Mouse (Mus musculus) A20 (cell line): Measurements from ENCODE around the gene Srrd.

Experiments used
- DNase-seq: peaks from one replicate; pipeline ENCODE4 v3.0.0-alpha.2; 2011; ENCODE audit warnings: low read depth, low spot score

Srrd gene

GRCm38 (mm10) chr5:112359520-112359919, 16.7 kb upstream of the Srrd start:
- no peak for DNase-seq

GRCm38 (mm10) chr5:112356322-112356721, 13.5 kb upstream of the Srrd start:
- DNase-seq = no peak

GRCm38 (mm10) chr5:112355910-112356309, 13.1 kb upstream of the Srrd start, which contains the start of gene Gm6583:
Gm6583 (minus strand) TSS chr5:112356033.
- no peak for DNase-seq

- no peak for DNase-seq
Measured at GRCm38 (mm10) chr5:112355493-112355892, 12.7 kb upstream of the Srrd start.

GRCm38 (mm10) chr5:112349169-112349568, 6.3 kb upstream of the Srrd start:
- no peak for DNase-seq

- DNase-seq = no peak
Measured at GRCm38 (mm10) chr5:112346211-112346965, 3.5 kb upstream of the Srrd start.

GRCm38 (mm10) chr5:112344092-112344960, 1.5 kb upstream of the Srrd start:
- peak; percentile 80 for DNase-seq

- DNase-seq = peak; percentile 77
Measured at GRCm38 (mm10) chr5:112343205-112343595, 360 bp upstream of the Srrd start.

- no peak for DNase-seq
Measured at GRCm38 (mm10) chr5:112339215-112339614, 3.6 kb downstream of the Srrd start.

- no peak for DNase-seq
Measured at GRCm38 (mm10) chr5:112337004-112337403, 5.8 kb downstream of the Srrd start.

- peak; percentile 54 for DNase-seq
Measured at GRCm38 (mm10) chr5:112335473-112335872, 7.4 kb downstream of the Srrd start.

GRCm38 (mm10) chr5:112329805-112330564, 12.9 kb downstream of the Srrd start:
- DNase-seq = no peak

- DNase-seq = no peak
Measured at GRCm38 (mm10) chr5:112327854-112328253, 15.0 kb downstream of the Srrd start.

GRCm38 (mm10) chr5:112326446-112327009, 16.3 kb downstream of the Srrd start:
- no peak for DNase-seq

- DNase-seq = peak; percentile 96
Measured at GRCm38 (mm10) chr5:112325546-112326445, 17.0 kb downstream of the Srrd start, which contains the start of gene Tfip11. Tfip11 (plus strand) TSS chr5:112326358.

- peak; percentile 80 for DNase-seq
Measured at GRCm38 (mm10) chr5:112324637-112325545, 17.9 kb downstream of the Srrd start.

- DNase-seq = no peak
Measured at GRCm38 (mm10) chr5:112323246-112323645, 19.6 kb downstream of the Srrd start.

GRCm38 (mm10) chr5:112321376-112321775, 21.5 kb downstream of the Srrd start:
- DNase-seq = no peak

GRCm38 (mm10) chr5:112320936-112321335, 21.9 kb downstream of the Srrd start:
- DNase-seq = no peak
